Comparison of ENCODE assay signal across 10 mouse cellular contexts in the genomic region with DNA sequence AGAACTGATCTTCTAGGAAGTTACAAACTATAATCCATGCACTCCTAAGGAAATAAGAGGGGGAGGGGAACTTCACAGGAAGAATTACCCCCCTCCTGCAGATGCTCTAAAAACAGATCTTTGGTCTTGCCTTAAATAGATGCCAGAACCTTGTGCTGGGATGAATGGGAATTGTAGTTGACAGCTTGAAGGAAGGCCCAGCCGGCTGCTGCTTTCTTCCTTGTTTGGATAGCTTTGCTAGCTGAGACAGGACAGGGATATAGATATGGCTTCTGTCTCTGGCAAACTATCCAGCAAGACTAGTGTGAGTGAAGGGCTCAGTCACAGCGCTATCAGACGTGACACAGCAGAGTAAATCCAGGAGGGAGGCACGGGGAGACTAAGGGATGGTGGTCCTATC. TPM values are rescaled to one million over a fixed set of nuclear protein-coding genes. Genes with fewer than 3 reads are reported as not detected.
A peak's percentile ranks its signal among the peaks of the same experiment; 100 is the strongest.
DNase-seq lines count a peak whose midpoint lies in the region; ATAC-seq lines count a peak whose summit lies in the region.
"Had no signal": no experiment of that assay in that cellular context is flagged by ENCODE, and none has a peak within 500 bp of the region (broad histone marks: within the 10 kb centered on the region; RNA-seq: fewer than 3 reads in every experiment).

No protein-coding gene starts in this region.

- no peaks in the 10 kb centered on the region for H3K9me3 ChIP-seq in heart, embryonic 13.5 days
- peaks cover 7% of the 10 kb centered on the region; the same call in 1 of the 2 replicates for H3K9me3 ChIP-seq in limb, embryonic 12.5 days

- H3K4me1 ChIP-seq in heart, embryonic 13.5 days = peaks cover 74% of the 10 kb centered on the region
- H3K4me1 ChIP-seq in limb, embryonic 12.5 days (replicated peaks) = peaks cover 51% of the 10 kb centered on the region

- 17% methylated on average over 4 of the region's 4 CpGs for WGBS in heart, embryonic 13.5 days
- WGBS in limb, embryonic 12.5 days = 50% methylated on average over 4 of the region's 4 CpGs

- H3K27me3 ChIP-seq in heart, embryonic 13.5 days (replicated peaks) = no peaks in the 10 kb centered on the region
- no peaks in the 10 kb centered on the region for H3K27me3 ChIP-seq in limb, embryonic 12.5 days

- peak overlapping the region; percentile 97 for H3K27ac ChIP-seq in heart, embryonic 13.5 days (replicated peaks)
- 0 out of 2 replicates have a peak overlapping the region, but pooled peaks have one; percentile 41 for H3K27ac ChIP-seq in limb, embryonic 12.5 days

- no peaks in the 10 kb centered on the region for H3K36me3 ChIP-seq in heart, embryonic 13.5 days
- H3K36me3 ChIP-seq in limb, embryonic 12.5 days = 0 out of 2 replicates have a peak, but pooled peaks cover 3% of the 10 kb centered on the region

- H3K9ac ChIP-seq in heart, embryonic 13.5 days = peak overlapping the region; percentile 82
- H3K9ac ChIP-seq in limb, embryonic 12.5 days (replicated peaks) = no peak overlapping the region

- ATAC-seq in heart, embryonic 13.5 days (ENCODE audit: extremely low read depth, insufficient number of reproducible peaks, low FRiP score, low TSS enrichment) = peak; percentile 19; the same call in 1 of the 2 replicates
- ATAC-seq in limb, embryonic 12.5 days (ENCODE audit: insufficient number of reproducible peaks, insufficient read depth, low FRiP score, low TSS enrichment, low read depth) = no peak

- H3K4me2 ChIP-seq in heart, embryonic 13.5 days = peak overlapping the region; percentile 69
- peak overlapping the region; percentile 44 for H3K4me2 ChIP-seq in limb, embryonic 12.5 days

- DNase-seq in heart, postnatal 25 days (ENCODE audit: low spot score) = no peak
- peak; percentile 13 for DNase-seq in thymus, postnatal 4 days
- DNase-seq in thymus, postnatal 36 days = no peak
- DNase-seq in right cerebral cortex, adult 2 months (ENCODE audit: low spot score in 2 of 2) = no peak
- DNase-seq in left cerebral cortex, adult 18-20 months (ENCODE audit: low spot score in 2 of 2) = no peak
- DNase-seq in urinary bladder, postnatal 36 days (ENCODE audit: low spot score in 2 of 2) = no peak
- DNase-seq: adrenal gland, postnatal 10 days; lung, postnatal 14 days had no signal

- H3K4me3 ChIP-seq in heart, embryonic 13.5 days = peak overlapping the region; percentile 52
- H3K4me3 ChIP-seq in limb, embryonic 12.5 days (replicated peaks) = no peak overlapping the region

- intact Hi-C loops in heart, postnatal 25 days (cut with DNase I) = loop anchor here (2.0 kb wide), 1 partner anchor 37 kb away; no protein-coding TSS in a partner anchor

RNA-seq across cellular contexts. Expression of a gene that starts 34.2 kb away (rescaled TPM):
- 0.36 and 0.60 TPM in 2 replicates for polyA plus RNA-seq in heart, embryonic 13.5 days (2015; fragmentation: Nextera tagmentation; extraction: Ambion mirVana)
- 10 to 100 TPM; 43.1 to 50.6 TPM for total RNA-seq in heart, postnatal 25 days (2021)
- polyA plus RNA-seq in limb, embryonic 12.5 days (2016; fragmentation: Nextera tagmentation; extraction: Ambion mirVana) = 0.45 and 0.50 TPM in 2 replicates
- total RNA-seq in left cerebral cortex, adult 18-20 months (2021) = under 1 TPM; 0.28 to 0.37 TPM

RNA-seq across cellular contexts. Expression of a gene that starts 50.7 kb away (rescaled TPM):
- polyA plus RNA-seq in heart, embryonic 13.5 days (2015; fragmentation: Nextera tagmentation; extraction: Ambion mirVana) = 24.5 and 27.4 TPM in 2 replicates
- 10 to 100 TPM; 53.9 to 58.4 TPM for total RNA-seq in heart, postnatal 25 days (2021)
- polyA plus RNA-seq in limb, embryonic 12.5 days (2016; fragmentation: Nextera tagmentation; extraction: Ambion mirVana) = 23.7 and 24.3 TPM in 2 replicates
- 10 to 100 TPM; 25.9 TPM for total RNA-seq in left cerebral cortex, adult 18-20 months (2021)

Comparison
In these comparisons a context has a peak if more than half of its experiments do, and no peak if none do; other contexts are left out.
1. RNA of a gene that starts 34.2 kb away (total RNA-seq): 43.1 to 50.6 TPM in heart, postnatal 25 days; 0.28 to 0.37 TPM in left cerebral cortex, adult 18-20 months; every median in the first group is over 10 times any median in the second.